Mouse (Mus musculus): ENCODE data around the gene Zfp619. TPM values are rescaled to one million over a fixed set of nuclear protein-coding genes. Genes with fewer than 3 reads are reported as not detected.

Gene Zfp619
- polyA plus RNA-seq (2015; fragmentation: Nextera tagmentation; extraction: Ambion mirVana), result 1.2 and 1.4 TPM in 2 replicates

- Histone ChIP-seq H3K27me3 (no peaks in the 10 kb centered on the region), H3K9ac (peak within 1 kb of the TSS; percentile 88), H3K4me1 (replicated peaks) (no peaks in the 10 kb centered on the region), H3K4me2 (peak within 1 kb of the TSS; percentile 63), H3K36me3 (no peaks in the 10 kb centered on the region), H3K4me3 (peak within 1 kb of the TSS; percentile 88), H3K9me3 (replicated peaks) (no peaks in the 10 kb centered on the region), H3K27ac (peak within 1 kb of the TSS; percentile 100)
- ATAC-seq (replicated peaks; ENCODE audit: insufficient number of reproducible peaks, insufficient read depth, low FRiP score, low read depth), result peak; percentile 98
- WGBS, result under 1% methylated on average over 43 of the region's 43 CpGs
Measured at GRCm38 (mm10) chr7:39517616-39518177, at the start of gene Zfp619. Gene Zfp619 (plus strand): TSS chr7:39517766.

GRCm38 (mm10) chr7:39479013-39479412 lies 38.6 kb upstream of the Zfp619 start:
- H3K36me3 ChIP-seq, result peaks cover 20% of the 10 kb centered on the region
- 82% methylated on average over 2 of the region's 2 CpGs for WGBS
- H3K27ac ChIP-seq, result no peak overlapping the region
- no peaks in the 10 kb centered on the region for H3K27me3 ChIP-seq
- no peaks in the 10 kb centered on the region for H3K4me1 ChIP-seq (replicated peaks)
- no peak overlapping the region for H3K4me2 ChIP-seq
- no peak for ATAC-seq (replicated peaks; ENCODE audit: insufficient number of reproducible peaks, insufficient read depth, low FRiP score, low read depth)
- no peak overlapping the region for H3K9ac ChIP-seq
- H3K9me3 ChIP-seq (replicated peaks), result no peaks in the 10 kb centered on the region
- H3K4me3 ChIP-seq, result no peak overlapping the region

- Histone ChIP-seq H3K9ac (no peak overlapping the region), H3K27ac (no peak overlapping the region), H3K4me2 (no peak overlapping the region), H3K36me3 (no peaks in the 10 kb centered on the region), H3K9me3 (replicated peaks) (no peaks in the 10 kb centered on the region), H3K4me3 (no peak overlapping the region), H3K27me3 (no peaks in the 10 kb centered on the region), H3K4me1 (replicated peaks) (no peaks in the 10 kb centered on the region)
- no peak for ATAC-seq (replicated peaks; ENCODE audit: insufficient number of reproducible peaks, insufficient read depth, low FRiP score, low read depth)
- WGBS, result 50% methylated on average over 6 of the region's 6 CpGs
Measured at GRCm38 (mm10) chr7:39484384-39484783, 33.2 kb upstream of the Zfp619 start.

- 0 out of 2 replicates have a peak, but pooled peaks have one; percentile 14 for ATAC-seq (replicated peaks; ENCODE audit: insufficient number of reproducible peaks, insufficient read depth, low FRiP score, low read depth)
- 12% methylated on average over 22 of the region's 23 CpGs for WGBS
- H3K27ac ChIP-seq, result no peak overlapping the region
Measured at GRCm38 (mm10) chr7:39487159-39487853, 30.3 kb upstream of the Zfp619 start.

GRCm38 (mm10) chr7:39487854-39488205 lies 29.7 kb upstream of the Zfp619 start:
- H3K4me3 ChIP-seq, result peak overlapping the region; percentile 52
- H3K27ac ChIP-seq, result no peak overlapping the region
- no peaks in the 10 kb centered on the region for H3K27me3 ChIP-seq
- no peaks in the 10 kb centered on the region for H3K9me3 ChIP-seq (replicated peaks)
- no peak overlapping the region for H3K9ac ChIP-seq
- no peak for ATAC-seq (replicated peaks; ENCODE audit: insufficient number of reproducible peaks, insufficient read depth, low FRiP score, low read depth)
- H3K4me1 ChIP-seq (replicated peaks), result no peaks in the 10 kb centered on the region
- H3K36me3 ChIP-seq, result no peaks in the 10 kb centered on the region
- H3K4me2 ChIP-seq, result peak overlapping the region; percentile 89
- 43% methylated on average over 9 of the region's 9 CpGs for WGBS

More at GRCm38 (mm10) chr7:39487159-39487853, 30.3 kb upstream of the Zfp619 start:
- Histone ChIP-seq H3K36me3 (no peaks in the 10 kb centered on the region), H3K4me3 (peak overlapping the region; percentile 52), H3K9me3 (replicated peaks) (no peaks in the 10 kb centered on the region), H3K4me1 (replicated peaks) (no peaks in the 10 kb centered on the region), H3K4me2 (peak overlapping the region; percentile 89), H3K9ac (peak overlapping the region; percentile 48), H3K27me3 (no peaks in the 10 kb centered on the region)

- Histone ChIP-seq H3K27ac (no peak overlapping the region), H3K4me3 (no peak overlapping the region), H3K9me3 (replicated peaks) (peaks cover 14% of the 10 kb centered on the region), H3K36me3 (no peaks in the 10 kb centered on the region), H3K9ac (no peak overlapping the region), H3K4me1 (replicated peaks) (no peaks in the 10 kb centered on the region), H3K27me3 (no peaks in the 10 kb centered on the region), H3K4me2 (no peak overlapping the region)
- no peak for ATAC-seq (replicated peaks; ENCODE audit: insufficient number of reproducible peaks, insufficient read depth, low FRiP score, low read depth)
- 83% methylated on average over 3 of the region's 3 CpGs for WGBS
Measured at GRCm38 (mm10) chr7:39494646-39495045, 22.9 kb upstream of the Zfp619 start.

- Histone ChIP-seq H3K27ac (no peak overlapping the region), H3K4me2 (no peak overlapping the region), H3K4me3 (no peak overlapping the region), H3K27me3 (no peaks in the 10 kb centered on the region), H3K9ac (no peak overlapping the region), H3K4me1 (replicated peaks) (no peaks in the 10 kb centered on the region), H3K9me3 (replicated peaks) (0 out of 2 replicates have a peak, but pooled peaks cover 12% of the 10 kb centered on the region), H3K36me3 (no peaks in the 10 kb centered on the region)
- WGBS, result 81% methylated on average over 1 of the region's 1 CpGs
- ATAC-seq (replicated peaks; ENCODE audit: insufficient number of reproducible peaks, insufficient read depth, low FRiP score, low read depth), result no peak
Measured at GRCm38 (mm10) chr7:39504100-39504499, 13.5 kb upstream of the Zfp619 start.

- H3K9me3 ChIP-seq (replicated peaks), result no peaks in the 10 kb centered on the region
- WGBS, result 70% methylated on average over 12 of the region's 12 CpGs
- peak overlapping the region; percentile 88 for H3K4me3 ChIP-seq
- no peaks in the 10 kb centered on the region for H3K36me3 ChIP-seq
- no peaks in the 10 kb centered on the region for H3K4me1 ChIP-seq (replicated peaks)
- H3K27me3 ChIP-seq, result no peaks in the 10 kb centered on the region
- peak overlapping the region; percentile 45; the same call in 1 of the 2 replicates for H3K27ac ChIP-seq
- no peak overlapping the region for H3K9ac ChIP-seq
- ATAC-seq (replicated peaks; ENCODE audit: insufficient number of reproducible peaks, insufficient read depth, low FRiP score, low read depth), result no peak
- peak overlapping the region; percentile 63 for H3K4me2 ChIP-seq
Measured at GRCm38 (mm10) chr7:39518362-39518761, 796 bp downstream of the Zfp619 start.

GRCm38 (mm10) chr7:39523703-39524424 lies 6.3 kb downstream of the Zfp619 start:
- Histone ChIP-seq H3K27me3 (no peaks in the 10 kb centered on the region), H3K4me2 (no peak overlapping the region), H3K9ac (no peak overlapping the region), H3K9me3 (replicated peaks) (no peaks in the 10 kb centered on the region), H3K36me3 (no peaks in the 10 kb centered on the region), H3K4me3 (no peak overlapping the region), H3K4me1 (replicated peaks) (no peaks in the 10 kb centered on the region), H3K27ac (no peak overlapping the region)
- whole genome bisulfite sequencing, result 71% methylated on average over 1 of the region's 1 CpGs
- no peak for ATAC-seq (replicated peaks; ENCODE audit: insufficient number of reproducible peaks, insufficient read depth, low FRiP score, low read depth)

- H3K27ac ChIP-seq, result peak overlapping the region; percentile 92
- WGBS, result 31% methylated on average over 1 of the region's 1 CpGs
- H3K27me3 ChIP-seq, result no peaks in the 10 kb centered on the region
- ATAC-seq (replicated peaks; ENCODE audit: insufficient number of reproducible peaks, insufficient read depth, low FRiP score, low read depth), result no peak
- peaks cover 12% of the 10 kb centered on the region for H3K4me1 ChIP-seq (replicated peaks)
- no peak overlapping the region for H3K4me2 ChIP-seq
- H3K9ac ChIP-seq, result no peak overlapping the region
- H3K4me3 ChIP-seq, result no peak overlapping the region
- H3K36me3 ChIP-seq, result no peaks in the 10 kb centered on the region
- no peaks in the 10 kb centered on the region for H3K9me3 ChIP-seq (replicated peaks)
Measured at GRCm38 (mm10) chr7:39543151-39543550, 25.6 kb downstream of the Zfp619 start.

GRCm38 (mm10) chr7:39544242-39545111 lies 26.9 kb downstream of the Zfp619 start:
- no peaks in the 10 kb centered on the region for H3K9me3 ChIP-seq (replicated peaks)
- peak overlapping the region; percentile 92 for H3K27ac ChIP-seq
- peak overlapping the region; percentile 64 for H3K4me3 ChIP-seq
- peak; percentile 96 for ATAC-seq (replicated peaks; ENCODE audit: insufficient number of reproducible peaks, insufficient read depth, low FRiP score, low read depth)
- under 1% methylated on average over 43 of the region's 43 CpGs for WGBS
- peak overlapping the region; percentile 72 for H3K4me2 ChIP-seq
- H3K36me3 ChIP-seq, result no peaks in the 10 kb centered on the region
- no peaks in the 10 kb centered on the region for H3K27me3 ChIP-seq
- peaks cover 17% of the 10 kb centered on the region for H3K4me1 ChIP-seq (replicated peaks)
- peak overlapping the region; percentile 81 for H3K9ac ChIP-seq

Measured in heart, embryonic 15.5 days (tissue).